Comparison of ENCODE assay signal across 20 mouse cellular contexts in genomic region chr14:62814567-62814966, GRCm38 (mm10). TPM values are rescaled to one million over a fixed set of nuclear protein-coding genes. Genes with fewer than 3 reads are reported as not detected.
DNase-seq lines count a peak whose midpoint lies in the region; ATAC-seq and TF ChIP-seq lines count a peak whose summit lies in the region.
"Had no signal": no experiment of that assay in that cellular context is flagged by ENCODE, and none has a peak within 500 bp of the region (broad histone marks: within the 10 kb centered on the region; RNA-seq: fewer than 3 reads in every experiment).

No protein-coding gene starts in this region.

- no peak for TF ChIP-seq POLR2A in lung, adult 2 months (IDR thresholded peaks at IDR 0.05; ENCODE audit: borderline replicate concordance, extremely low read depth, low read depth, low read length)

- H3K27me3 ChIP-seq in kidney, embryonic 15.5 days: no peaks in the 10 kb centered on the region
- no peaks in the 10 kb centered on the region for H3K27me3 ChIP-seq in intestine, embryonic 15.5 days (replicated peaks)
- H3K27me3 ChIP-seq: embryonic facial prominence, embryonic 12.5 days; heart, embryonic 15.5 days; hindbrain, embryonic 13.5 days; limb, embryonic 15.5 days; liver, embryonic 15.5 days; midbrain, embryonic 13.5 days had no signal

- WGBS in kidney, embryonic 15.5 days: 60% methylated on average over 6 of the region's 6 CpGs
- 69% methylated on average over 6 of the region's 6 CpGs for WGBS in lung, adult 2 months
- 41% methylated on average over 6 of the region's 6 CpGs for WGBS in intestine, embryonic 15.5 days

- no peaks in the 10 kb centered on the region for H3K9me3 ChIP-seq in kidney, embryonic 15.5 days (replicated peaks)
- H3K9me3 ChIP-seq in intestine, embryonic 15.5 days: no peaks in the 10 kb centered on the region
- H3K9me3 ChIP-seq: embryonic facial prominence, embryonic 12.5 days; heart, embryonic 15.5 days; hindbrain, embryonic 13.5 days; limb, embryonic 15.5 days; liver, embryonic 15.5 days; megakaryocyte, embryonic 14.5 days; midbrain, embryonic 13.5 days had no signal

- DNase-seq in kidney, adult 9 months: peak; percentile 38
- DNase-seq in lung, postnatal 36 days: peak; percentile 33
- no peak for DNase-seq in lung, adult 2 months
- no peak for DNase-seq in urinary bladder, postnatal 36 days (ENCODE audit: low spot score in 2 of 2)
- no peak for DNase-seq in cerebellum, adult 8-10 months
- DNase-seq: cerebellum, adult 11 months; cerebellum, postnatal 25 days; gastrocnemius, postnatal 25 days; heart, postnatal 36 days; left cerebral cortex, postnatal 4 days; lung, postnatal 10 days had no signal

- TF ChIP-seq CTCF in lung, adult 2 months (IDR thresholded peaks at IDR 0.05; ENCODE audit: insufficient read depth, low read length): no peak

- no peak for ATAC-seq in kidney, embryonic 15.5 days (replicated peaks; ENCODE audit: low FRiP score)
- peak; percentile 92 for ATAC-seq in intestine, embryonic 15.5 days
- ATAC-seq: midbrain, embryonic 13.5 days had no signal

- no peak overlapping the region for H3K27ac ChIP-seq in kidney, embryonic 15.5 days
- no peak overlapping the region for H3K27ac ChIP-seq in intestine, embryonic 15.5 days
- H3K27ac ChIP-seq: embryonic facial prominence, embryonic 12.5 days; heart, embryonic 15.5 days; hindbrain, embryonic 13.5 days; limb, embryonic 15.5 days; liver, embryonic 15.5 days; midbrain, embryonic 13.5 days had no signal

- H3K4me3 ChIP-seq in kidney, embryonic 15.5 days (replicated peaks): no peak overlapping the region
- no peak overlapping the region for H3K4me3 ChIP-seq in lung, adult 2 months (replicated peaks; ENCODE audit: extremely low read depth, low read depth, low read length)
- no peak overlapping the region for H3K4me3 ChIP-seq in intestine, embryonic 15.5 days (replicated peaks)
- H3K4me3 ChIP-seq: embryonic facial prominence, embryonic 12.5 days; heart, embryonic 15.5 days; hindbrain, embryonic 13.5 days; limb, embryonic 15.5 days; liver, embryonic 15.5 days; megakaryocyte, embryonic 14.5 days; midbrain, embryonic 13.5 days had no signal

- H3K4me1 ChIP-seq in kidney, embryonic 15.5 days: no peaks in the 10 kb centered on the region
- no peaks in the 10 kb centered on the region for H3K4me1 ChIP-seq in lung, adult 2 months (ENCODE audit: control insufficient read depth, insufficient read depth, low read length)
- no peaks in the 10 kb centered on the region for H3K4me1 ChIP-seq in intestine, embryonic 15.5 days (replicated peaks)
- H3K4me1 ChIP-seq: embryonic facial prominence, embryonic 12.5 days; heart, embryonic 15.5 days; hindbrain, embryonic 13.5 days; limb, embryonic 15.5 days; liver, embryonic 15.5 days; midbrain, embryonic 13.5 days had no signal

- no peaks in the 10 kb centered on the region for H3K36me3 ChIP-seq in kidney, embryonic 15.5 days
- H3K36me3 ChIP-seq in intestine, embryonic 15.5 days: no peaks in the 10 kb centered on the region
- H3K36me3 ChIP-seq: embryonic facial prominence, embryonic 12.5 days; heart, embryonic 15.5 days; hindbrain, embryonic 13.5 days; limb, embryonic 15.5 days; liver, embryonic 15.5 days; midbrain, embryonic 13.5 days had no signal

- no peak overlapping the region for H3K9ac ChIP-seq in kidney, embryonic 15.5 days
- H3K9ac ChIP-seq in intestine, embryonic 15.5 days: no peak overlapping the region
- H3K9ac ChIP-seq: embryonic facial prominence, embryonic 12.5 days; heart, embryonic 15.5 days; hindbrain, embryonic 13.5 days; limb, embryonic 15.5 days; liver, embryonic 15.5 days; midbrain, embryonic 13.5 days had no signal

- H3K4me2 ChIP-seq in kidney, embryonic 15.5 days: no peak overlapping the region
- H3K4me2 ChIP-seq in intestine, embryonic 15.5 days (replicated peaks): no peak overlapping the region
- H3K4me2 ChIP-seq: embryonic facial prominence, embryonic 12.5 days; heart, embryonic 15.5 days; hindbrain, embryonic 13.5 days; limb, embryonic 15.5 days; liver, embryonic 15.5 days; midbrain, embryonic 13.5 days had no signal

RNA-seq across cellular contexts. Expression of gene Wdfy2, which starts 22.9 kb away (rescaled TPM):
- polyA plus RNA-seq in kidney, embryonic 15.5 days (2015; fragmentation: Nextera tagmentation; extraction: Ambion mirVana): 7.3 and 7.9 TPM in 2 replicates
- polyA plus RNA-seq in lung, adult 2 months (2012; rRNA removed): 6.4 and 9.5 TPM in 2 replicates
- 4.0 and 4.2 TPM in 2 replicates for polyA plus RNA-seq in intestine, embryonic 15.5 days (2015; fragmentation: Nextera tagmentation; extraction: Ambion mirVana)

RNA-seq across cellular contexts. Expression of gene Ints6, which starts 53.6 kb away (rescaled TPM):
- 19.5 and 21.9 TPM in 2 replicates for polyA plus RNA-seq in kidney, embryonic 15.5 days (2015; fragmentation: Nextera tagmentation; extraction: Ambion mirVana)
- polyA plus RNA-seq in lung, adult 2 months (2012; rRNA removed): 4.9 and 5.9 TPM in 2 replicates
- polyA plus RNA-seq in intestine, embryonic 15.5 days (2015; fragmentation: Nextera tagmentation; extraction: Ambion mirVana): 20.2 and 20.3 TPM in 2 replicates

Comparison
In these comparisons a context has a peak if more than half of its experiments do, and no peak if none do; other contexts are left out.
1. DNase-seq: peak in kidney, adult 9 months (single experiment) and lung, postnatal 36 days (single experiment); none in lung, adult 2 months (single experiment), urinary bladder, postnatal 36 days (0 of 2) and cerebellum, adult 8-10 months (single experiment).